Mouse (Mus musculus) heart, embryonic 16.5 days (tissue): ENCODE measurements around the gene Mgat5b. TPM values are rescaled to one million over a fixed set of nuclear protein-coding genes. Genes with fewer than 3 reads are reported as not detected.

Source experiments
- ATAC-seq: fragments of 200-750 bp; cut with Nextera tagmentation; replicated peaks from 2 replicates; pipeline ENCODE4 v1.8.0; 2017; ENCODE audit warnings: moderate number of reproducible peaks; ENCODE audit not compliant: insufficient read depth, low FRiP score; ENCODE audit errors: extremely low read depth
- H3K27ac ChIP-seq: fragments of 300-500 bp; sonication (generic); 2 replicates; pipeline ENCODE4 v1.5.1; 2014; ENCODE audit warnings: mild to moderate bottlenecking, low read length, control low read depth, moderate library complexity
- H3K27me3 ChIP-seq: fragments of 300-500 bp; sonication (generic); 2 replicates; pipeline ENCODE4 v1.6.1; 2014; ENCODE audit warnings: low read length, mixed read lengths; ENCODE audit not compliant: control insufficient read depth, insufficient read depth
- H3K36me3 ChIP-seq: fragments of 300-500 bp; sonication (generic); 2 replicates; pipeline ENCODE4 v1.6.1; 2014; ENCODE audit not compliant: control insufficient read depth, insufficient read depth
- H3K4me1 ChIP-seq: fragments of 300-500 bp; sonication (generic); 2 replicates; pipeline ENCODE4 v1.6.1; 2014; ENCODE audit warnings: low read length, mixed read lengths; ENCODE audit not compliant: control insufficient read depth, insufficient read depth
- H3K4me2 ChIP-seq: fragments of 300-500 bp; sonication (generic); 2 replicates; pipeline ENCODE4 v1.6.1; 2014; ENCODE audit warnings: low read depth, mild to moderate bottlenecking, control low read depth, low read length
- H3K4me3 ChIP-seq: fragments of 300-500 bp; sonication (generic); 2 replicates; pipeline ENCODE4 v1.5.1; 2014; ENCODE audit warnings: mild to moderate bottlenecking, control low read depth, low read length
- H3K9ac ChIP-seq: fragments of 300-500 bp; sonication (generic); 2 replicates; pipeline ENCODE4 v1.6.1; 2014; ENCODE audit warnings: low read length, control low read depth
- H3K9me3 ChIP-seq: fragments of 300-500 bp; sonication (generic); replicated peaks from 2 replicates; pipeline ENCODE4 v1.6.1; 2016; ENCODE audit warnings: low read length; ENCODE audit not compliant: control insufficient read depth
- WGBS: fragments of 180-500 bp; shearing (Covaris S2); extraction: QIAGEN DNeasy Blood & Tissue Kit; methylation state at CpG from one replicate; pipeline ENCODE4 v1.1.7; 2014; 5-methylcytosine and 5-hydroxymethylcytosine counted together
- polyA plus RNA-seq: library from polyadenylated mRNA; unstranded; fragments of >200 nt; fragmentation: Nextera tagmentation; extraction: Ambion mirVana; gene quantifications from 2 replicates; pipeline ENCODE4 v1.2.1, GENCODE M21; 2015

The Mgat5b gene
- polyA plus RNA-seq, 1 experiment from 2014 or later = 0.34 TPM

DNA sequence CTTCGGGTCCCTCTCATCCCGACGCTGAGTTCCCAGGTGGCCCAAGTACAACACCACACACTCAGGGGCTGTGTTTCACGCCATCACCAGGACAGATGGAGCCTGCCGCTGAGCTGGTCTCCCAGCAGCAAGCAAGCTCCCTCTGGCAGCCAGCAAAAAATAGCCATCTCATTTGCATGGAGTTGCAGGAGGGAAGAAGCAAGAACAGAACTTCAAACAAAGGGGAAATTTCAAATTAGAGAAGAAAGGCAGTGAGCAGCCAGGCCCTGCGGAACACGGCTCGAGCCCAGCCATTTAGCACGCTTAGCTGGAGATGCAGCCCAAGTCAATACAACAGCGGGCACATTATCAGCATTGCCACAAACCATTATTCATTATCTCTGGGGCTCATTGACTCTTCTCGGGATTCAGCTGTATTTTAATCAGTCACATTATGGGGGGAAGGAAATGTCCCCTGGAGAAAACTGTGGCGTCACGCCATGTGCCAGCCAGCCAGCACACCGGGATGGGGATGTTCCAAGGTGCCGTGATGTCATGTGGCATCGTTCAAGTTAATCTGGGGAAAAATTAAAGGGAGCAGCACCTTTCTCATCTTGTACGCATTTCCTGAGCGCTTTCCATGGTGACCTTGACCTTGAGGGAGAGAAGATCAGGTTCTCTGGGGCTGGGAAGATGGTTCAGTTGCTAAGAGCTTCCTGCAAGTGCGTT, 110.4 kb downstream of the Mgat5b start:
- H3K27ac ChIP-seq = no peak overlapping the region

DNA sequence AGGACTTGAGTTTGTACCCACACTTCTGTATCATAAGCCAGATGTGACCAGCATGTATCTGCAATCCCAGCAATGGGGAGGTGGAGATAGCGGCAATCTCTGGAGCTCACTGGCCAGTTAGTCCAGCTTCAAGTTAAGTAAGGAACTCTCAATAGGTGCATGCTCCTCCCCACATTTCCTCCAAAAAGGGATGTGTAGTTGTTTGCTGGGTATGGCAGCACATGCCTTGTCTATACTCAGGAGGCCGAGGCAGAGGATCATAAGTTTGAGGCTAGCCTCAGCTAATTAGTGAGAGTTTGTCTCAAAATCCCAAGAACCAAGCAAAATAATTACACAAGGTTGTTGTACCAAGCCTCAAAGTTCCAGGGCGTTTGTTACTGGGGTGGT, 110.9 kb downstream of the Mgat5b start:
- H3K4me1 ChIP-seq = peaks cover 11% of the 10 kb centered on the region
- WGBS = 75% methylated on average over 3 of the region's 3 CpGs
- H3K27me3 ChIP-seq = no peaks in the 10 kb centered on the region
- no peak overlapping the region for H3K4me3 ChIP-seq
- H3K9me3 ChIP-seq = no peaks in the 10 kb centered on the region
- no peak for ATAC-seq
- H3K4me2 ChIP-seq = no peak overlapping the region
- no peak overlapping the region for H3K27ac ChIP-seq
- no peak overlapping the region for H3K9ac ChIP-seq
- H3K36me3 ChIP-seq = no peaks in the 10 kb centered on the region

More for the DNA sequence above, 110.4 kb downstream of the Mgat5b start:
- H3K27me3 ChIP-seq = no peaks in the 10 kb centered on the region
- no peak overlapping the region for H3K9ac ChIP-seq
- H3K4me2 ChIP-seq = no peak overlapping the region
- no peaks in the 10 kb centered on the region for H3K36me3 ChIP-seq
- peaks cover 11% of the 10 kb centered on the region for H3K4me1 ChIP-seq
- no peak overlapping the region for H3K4me3 ChIP-seq
- 67% methylated on average over 19 of the region's 19 CpGs for WGBS
- H3K9me3 ChIP-seq = peaks cover 1% of the 10 kb centered on the region; the same call in 1 of the 2 replicates
- ATAC-seq = no peak

DNA sequence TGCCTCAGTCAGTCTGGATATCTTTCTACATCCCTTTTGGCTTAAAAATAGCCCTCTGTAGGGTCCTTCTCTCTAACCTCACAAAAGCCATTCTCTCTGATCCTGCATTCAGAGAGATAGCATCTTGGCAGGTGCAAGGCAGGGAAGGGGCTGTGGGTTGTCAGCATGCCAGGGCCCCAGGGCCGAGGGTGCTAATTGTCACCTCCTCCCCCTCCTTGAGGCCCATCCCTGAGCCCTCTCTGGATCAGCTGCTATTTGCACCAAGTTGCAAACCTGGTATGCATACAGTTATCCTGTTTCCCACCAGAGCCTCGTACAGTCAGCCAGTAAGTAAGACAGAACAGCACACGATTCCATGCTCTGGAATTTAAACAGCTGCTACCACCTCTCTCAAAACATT, 111.4 kb downstream of the Mgat5b start:
- Histone ChIP-seq H3K4me2 (no peak overlapping the region), H3K9ac (no peak overlapping the region), H3K27me3 (no peaks in the 10 kb centered on the region), H3K9me3 (no peaks in the 10 kb centered on the region), H3K4me1 (peaks cover 11% of the 10 kb centered on the region), H3K36me3 (no peaks in the 10 kb centered on the region), H3K4me3 (no peak overlapping the region), H3K27ac (0 out of 2 replicates have a peak overlapping the region, but pooled peaks have one; percentile 6)
- WGBS = 9% methylated on average over 3 of the region's 3 CpGs
- 0 out of 2 replicates have a peak, but pooled peaks have one; percentile 16 for ATAC-seq

DNA sequence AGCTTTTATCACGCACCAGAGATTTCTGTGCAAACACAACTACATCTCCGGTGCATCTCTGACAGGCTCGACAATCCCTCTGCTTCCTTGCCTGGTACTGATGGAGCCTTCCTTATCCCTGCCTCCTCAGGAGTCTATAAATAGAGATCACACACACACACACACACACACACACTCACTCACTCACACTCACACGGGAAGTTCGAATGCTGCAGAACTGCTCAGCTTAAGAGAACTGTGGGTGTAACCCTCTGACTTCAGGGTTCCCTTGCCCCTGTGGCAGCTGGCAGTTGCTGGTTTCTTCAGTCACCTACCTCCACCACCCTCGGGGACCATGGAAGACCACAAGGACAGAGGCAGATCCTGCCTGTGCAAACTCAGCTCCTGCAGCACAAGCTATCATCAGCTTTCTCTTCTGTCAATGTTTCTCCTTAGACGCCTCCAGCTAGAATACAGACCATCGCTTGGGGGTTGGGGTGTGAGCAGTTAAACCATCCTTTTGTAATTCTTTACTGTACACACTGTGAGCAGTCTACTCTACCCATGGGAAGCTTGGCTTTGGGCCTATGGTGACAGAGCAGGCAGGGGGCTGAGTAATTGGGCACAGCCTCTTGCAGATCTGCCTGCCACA, 111.9 kb downstream of the Mgat5b start:
- Histone ChIP-seq H3K9me3 (no peaks in the 10 kb centered on the region), H3K9ac (no peak overlapping the region), H3K4me2 (no peak overlapping the region), H3K27me3 (no peaks in the 10 kb centered on the region), H3K4me1 (peaks cover 11% of the 10 kb centered on the region), H3K36me3 (no peaks in the 10 kb centered on the region), H3K27ac (peak overlapping the region; percentile 36; the same call in 1 of the 2 replicates), H3K4me3 (no peak overlapping the region)
- WGBS = 28% methylated on average over 8 of the region's 8 CpGs
- 0 out of 2 replicates have a peak, but pooled peaks have one; percentile 47 for ATAC-seq

DNA sequence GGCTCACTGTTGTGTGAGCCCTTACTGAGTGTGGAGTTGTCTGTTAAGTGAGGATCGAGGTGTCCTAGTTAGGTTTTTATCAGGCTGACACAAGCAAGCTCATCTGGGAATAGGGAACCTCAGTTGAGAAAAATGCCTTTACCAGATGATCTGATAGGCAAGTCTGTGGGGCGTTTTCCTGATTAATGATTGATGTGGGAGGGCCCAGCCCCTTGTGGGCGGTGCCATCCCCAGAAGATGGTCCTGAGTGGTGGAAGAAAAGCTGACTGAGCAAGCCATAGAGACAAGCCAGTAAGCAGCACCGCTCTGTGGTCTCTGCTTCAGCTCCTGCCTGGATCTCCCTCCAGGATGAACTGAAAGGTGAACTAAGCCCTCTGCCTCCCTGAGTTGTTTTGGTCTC, 112.6 kb downstream of the Mgat5b start:
- ATAC-seq = no peak
- peak overlapping the region; percentile 36; the same call in 1 of the 2 replicates for H3K27ac ChIP-seq

GRCm38 (mm10) chr11:117035661-117036336, 117.1 kb downstream of the Mgat5b start:
- no peak overlapping the region for H3K4me3 ChIP-seq
- H3K4me1 ChIP-seq = peaks cover 2% of the 10 kb centered on the region; the same call in 1 of the 2 replicates
- no peaks in the 10 kb centered on the region for H3K9me3 ChIP-seq
- no peak overlapping the region for H3K27ac ChIP-seq
- no peak for ATAC-seq
- WGBS = 59% methylated on average over 11 of the region's 11 CpGs
- H3K4me2 ChIP-seq = no peak overlapping the region
- H3K36me3 ChIP-seq = no peaks in the 10 kb centered on the region
- H3K27me3 ChIP-seq = peaks cover 4% of the 10 kb centered on the region; the same call in 1 of the 2 replicates
- H3K9ac ChIP-seq = no peak overlapping the region

More for the DNA sequence above, 112.6 kb downstream of the Mgat5b start:
- Histone ChIP-seq H3K4me2 (no peak overlapping the region), H3K9me3 (no peaks in the 10 kb centered on the region), H3K9ac (no peak overlapping the region), H3K27me3 (no peaks in the 10 kb centered on the region), H3K4me3 (no peak overlapping the region), H3K36me3 (no peaks in the 10 kb centered on the region), H3K4me1 (peaks cover 11% of the 10 kb centered on the region)
- 50% methylated on average over 4 of the region's 4 CpGs for WGBS

Other genes with a start within 250 kb of the Mgat5b start
- gene St6galnac1, start 143.4 kb upstream of the Mgat5b start, polyA plus RNA-seq = not detected in 2 replicates
- 14.9 and 17.6 TPM in 2 replicates for gene Mxra7, start 90.8 kb upstream of the Mgat5b start, polyA plus RNA-seq
- gene Mettl23, start 75.6 kb upstream of the Mgat5b start, polyA plus RNA-seq = 69.8 and 74.8 TPM in 2 replicates
- 72.8 and 73.3 TPM in 2 replicates for gene Jmjd6, start 75.4 kb upstream of the Mgat5b start, polyA plus RNA-seq
- gene Mfsd11, start 66.4 kb upstream of the Mgat5b start, polyA plus RNA-seq = 30.5 and 39.0 TPM in 2 replicates
- gene Srsf2, start 65.8 kb upstream of the Mgat5b start, polyA plus RNA-seq = 516 and 543 TPM in 2 replicates
- 51.0 and 54.9 TPM in 2 replicates for gene Sec14l1, start 196.3 kb downstream of the Mgat5b start, polyA plus RNA-seq